Mouse (Mus musculus) liver, postnatal 0 days (tissue): ENCODE data around the gene Lbh. TPM values are rescaled to one million over a fixed set of nuclear protein-coding genes. Genes with fewer than 3 reads are reported as not detected.

Source experiments
- ATAC-seq: fragments of 200-750 bp; cut with Nextera tagmentation; 2 replicates; pipeline ENCODE4 v1.8.0; 2017; ENCODE audit warnings: mild to moderate bottlenecking, moderate library complexity
- DNase-seq: peaks from one replicate; pipeline ENCODE4 v3.0.0-alpha.2; 2016
- H3K27ac ChIP-seq: fragments of 300-500 bp; sonication (generic); 2 replicates; pipeline ENCODE4 v1.5.1; 2014; ENCODE audit warnings: antibody characterized with exemption, moderate library complexity, mild to moderate bottlenecking, low read depth
- H3K27me3 ChIP-seq: fragments of 300-500 bp; sonication (generic); 2 replicates; pipeline ENCODE4 v1.6.1; 2014; ENCODE audit warnings: low read length, control low read depth, mixed read lengths; ENCODE audit not compliant: insufficient read depth
- H3K36me3 ChIP-seq: fragments of 300-500 bp; sonication (generic); replicated peaks from 2 replicates; pipeline ENCODE4 v1.6.1; 2014; ENCODE audit warnings: mild to moderate bottlenecking, control low read depth, low read length, moderate library complexity, mixed read lengths; ENCODE audit not compliant: insufficient read depth
- H3K4me1 ChIP-seq: fragments of 300-500 bp; sonication (generic); 2 replicates; pipeline ENCODE4 v1.6.1; 2014; ENCODE audit warnings: antibody characterized with exemption, mild to moderate bottlenecking, control low read depth; ENCODE audit not compliant: insufficient read depth
- H3K4me2 ChIP-seq: fragments of 300-500 bp; sonication (generic); 2 replicates; pipeline ENCODE4 v1.6.1; 2014; ENCODE audit warnings: low read depth, mild to moderate bottlenecking, low read length, moderate library complexity, mixed read lengths
- H3K4me3 ChIP-seq: fragments of 300-500 bp; sonication (generic); 2 replicates; pipeline ENCODE4 v1.5.1; 2014; ENCODE audit warnings: low read depth, low read length
- H3K9ac ChIP-seq: fragments of 300-500 bp; sonication (generic); replicated peaks from 2 replicates; pipeline ENCODE4 v1.6.1; 2014; ENCODE audit warnings: mild to moderate bottlenecking, moderate library complexity
- H3K9me3 ChIP-seq: fragments of 300-500 bp; sonication (generic); 2 replicates; pipeline ENCODE4 v1.6.1; 2016; ENCODE audit warnings: mild to moderate bottlenecking, control low read depth, low read length, mixed read lengths
- CTCF ChIP-seq: sonication (generic); IDR thresholded peaks from 2 replicates; pipeline ENCODE4 v1.5.1; 2016; ENCODE audit warnings: antibody characterized with exemption, low read depth
- EP300 ChIP-seq: IDR thresholded peaks from 2 replicates; pipeline ENCODE4 v1.6.1; 2016; ENCODE audit warnings: antibody characterized with exemption, low read depth, mild to moderate bottlenecking
- WGBS: fragments of 180-500 bp; shearing (Covaris S2); extraction: QIAGEN DNeasy Blood & Tissue Kit; methylation state at CpG from one replicate; pipeline ENCODE4 v1.1.7; 2014; ENCODE audit not compliant: insufficient replicate concordance; 5-methylcytosine and 5-hydroxymethylcytosine counted together
- polyA plus RNA-seq: library from polyadenylated mRNA; unstranded; fragments of >200 nt; fragmentation: Nextera tagmentation; extraction: Ambion mirVana; gene quantifications from 2 replicates; pipeline ENCODE4 v1.2.1, GENCODE M21; 2015

The Lbh gene
- polyA plus RNA-seq, 1 experiment from 2014 or later: 0.94 TPM

- H3K4me1 ChIP-seq: peaks cover 4% of the 10 kb centered on the region; the same call in 1 of the 2 replicates
- no peak overlapping the region for H3K4me2 ChIP-seq
- no peak overlapping the region for H3K9ac ChIP-seq
- no peaks in the 10 kb centered on the region for H3K36me3 ChIP-seq
- H3K27ac ChIP-seq: no peak overlapping the region
- ATAC-seq (no peak), DNase-seq (no peak)
- H3K9me3 ChIP-seq: no peaks in the 10 kb centered on the region
- WGBS: 69% methylated on average over 6 of the region's 6 CpGs
- no peaks in the 10 kb centered on the region for H3K27me3 ChIP-seq
- H3K4me3 ChIP-seq: no peak overlapping the region
- TF ChIP-seq CTCF: no peak
- TF ChIP-seq EP300: no peak
Observed at GRCm38 (mm10) chr17:72951331-72951730, 33.2 kb downstream of the Lbh start.

GRCm38 (mm10) chr17:72953811-72954685 is 35.9 kb downstream of the Lbh start:
- Histone ChIP-seq H3K9me3 (no peaks in the 10 kb centered on the region), H3K9ac (no peak overlapping the region), H3K27ac (no peak overlapping the region), H3K27me3 (no peaks in the 10 kb centered on the region), H3K4me1 (no peaks in the 10 kb centered on the region), H3K36me3 (no peaks in the 10 kb centered on the region), H3K4me3 (no peak overlapping the region), H3K4me2 (no peak overlapping the region)
- WGBS: 81% methylated on average over 6 of the region's 6 CpGs
- DNase-seq: no peak
- no peak for ATAC-seq
- TF ChIP-seq CTCF (no peak), EP300 (no peak)

- no peak for DNase-seq
- Histone ChIP-seq H3K36me3 (no peaks in the 10 kb centered on the region), H3K9me3 (no peaks in the 10 kb centered on the region), H3K4me2 (no peak overlapping the region), H3K27ac (no peak overlapping the region), H3K27me3 (no peaks in the 10 kb centered on the region), H3K4me3 (no peak overlapping the region), H3K4me1 (peaks cover 3% of the 10 kb centered on the region; the same call in 1 of the 2 replicates), H3K9ac (no peak overlapping the region)
- 46% methylated on average over 2 of the region's 2 CpGs for WGBS
- ATAC-seq: no peak
- TF ChIP-seq CTCF: no peak
- no peak for TF ChIP-seq EP300
Observed at GRCm38 (mm10) chr17:72955534-72955933, 37.4 kb downstream of the Lbh start.

GRCm38 (mm10) chr17:72957016-72957415 is 38.9 kb downstream of the Lbh start:
- no peaks in the 10 kb centered on the region for H3K9me3 ChIP-seq
- H3K9ac ChIP-seq: no peak overlapping the region
- H3K4me2 ChIP-seq: no peak overlapping the region
- no peak for DNase-seq
- H3K36me3 ChIP-seq: no peaks in the 10 kb centered on the region
- no peaks in the 10 kb centered on the region for H3K27me3 ChIP-seq
- peaks cover 7% of the 10 kb centered on the region for H3K4me1 ChIP-seq
- TF ChIP-seq CTCF (no peak), EP300 (no peak)
- no peak for ATAC-seq
- no peak overlapping the region for H3K4me3 ChIP-seq
- 80% methylated on average over 6 of the region's 6 CpGs for WGBS
- no peak overlapping the region for H3K27ac ChIP-seq

GRCm38 (mm10) chr17:72958886-72959285 is 40.8 kb downstream of the Lbh start:
- TF ChIP-seq EP300 (no peak), CTCF (no peak)
- WGBS: 66% methylated on average over 5 of the region's 5 CpGs
- no peak overlapping the region for H3K9ac ChIP-seq
- no peak overlapping the region for H3K27ac ChIP-seq
- no peaks in the 10 kb centered on the region for H3K9me3 ChIP-seq
- DNase-seq (no peak), ATAC-seq (no peak)
- H3K27me3 ChIP-seq: no peaks in the 10 kb centered on the region
- H3K4me1 ChIP-seq: peaks cover 7% of the 10 kb centered on the region
- H3K4me3 ChIP-seq: no peak overlapping the region
- H3K4me2 ChIP-seq: no peak overlapping the region
- H3K36me3 ChIP-seq: no peaks in the 10 kb centered on the region

GRCm38 (mm10) chr17:72959497-72960039 is 41.5 kb downstream of the Lbh start:
- no peak overlapping the region for H3K27ac ChIP-seq
- DNase-seq (no peak), ATAC-seq (no peak)
- 65% methylated on average over 5 of the region's 5 CpGs for WGBS
- no peaks in the 10 kb centered on the region for H3K27me3 ChIP-seq
- H3K4me1 ChIP-seq: peaks cover 7% of the 10 kb centered on the region
- TF ChIP-seq CTCF (no peak), EP300 (no peak)
- H3K4me2 ChIP-seq: no peak overlapping the region
- H3K9me3 ChIP-seq: no peaks in the 10 kb centered on the region
- no peak overlapping the region for H3K9ac ChIP-seq
- no peaks in the 10 kb centered on the region for H3K36me3 ChIP-seq
- no peak overlapping the region for H3K4me3 ChIP-seq
